Mouse (Mus musculus): ENCODE data around the gene Limd1. TPM values are rescaled to one million over a fixed set of nuclear protein-coding genes. Genes with fewer than 3 reads are reported as not detected.
A peak's percentile ranks its signal among the peaks of the same experiment; 100 is the strongest.

The Limd1 gene
- polyA plus RNA-seq, 1 experiment from 2014 or later: 62.1 TPM

- Histone ChIP-seq H3K9me3 (ENCODE audit: control insufficient read depth, low read length) (no peaks in the 10 kb centered on the region), H3K27ac (ENCODE audit: low read depth) (no peak overlapping the region), H3K36me3 (ENCODE audit: control insufficient read depth, insufficient read depth, low read length) (peaks cover 38% of the 10 kb centered on the region), H3K27me3 (replicated peaks; ENCODE audit: control insufficient read depth, insufficient read depth, low read length) (no peaks in the 10 kb centered on the region), H3K4me2 (ENCODE audit: low read length) (no peak overlapping the region), H3K9ac (ENCODE audit: low read length) (no peak overlapping the region), H3K4me3 (ENCODE audit: low read depth, low read length) (no peak overlapping the region), H3K4me1 (replicated peaks; ENCODE audit: control insufficient read depth, insufficient read depth, low read length) (peaks cover 29% of the 10 kb centered on the region)
- ATAC-seq (replicated peaks; ENCODE audit: low FRiP score, low TSS enrichment, low read depth) (no peak), DNase-seq (ENCODE audit: low spot score) (no peak)
- 82% methylated on average over 5 of the region's 5 CpGs for WGBS
Measured at GRCm38 (mm10) chr9:123503171-123503834, 24.8 kb downstream of the Limd1 start.

- Histone ChIP-seq H3K9ac (ENCODE audit: low read length) (no peak overlapping the region), H3K36me3 (ENCODE audit: control insufficient read depth, insufficient read depth, low read length) (peaks cover 38% of the 10 kb centered on the region), H3K4me1 (replicated peaks; ENCODE audit: control insufficient read depth, insufficient read depth, low read length) (peaks cover 29% of the 10 kb centered on the region), H3K27ac (ENCODE audit: low read depth) (no peak overlapping the region), H3K4me2 (ENCODE audit: low read length) (no peak overlapping the region), H3K9me3 (ENCODE audit: control insufficient read depth, low read length) (no peaks in the 10 kb centered on the region), H3K4me3 (ENCODE audit: low read depth, low read length) (no peak overlapping the region), H3K27me3 (replicated peaks; ENCODE audit: control insufficient read depth, insufficient read depth, low read length) (no peaks in the 10 kb centered on the region)
- 21% methylated on average over 2 of the region's 2 CpGs for WGBS
- DNase-seq (ENCODE audit: low spot score) (no peak), ATAC-seq (replicated peaks; ENCODE audit: low FRiP score, low TSS enrichment, low read depth) (peak; percentile 62; the same call in 1 of the 2 replicates)
Measured at GRCm38 (mm10) chr9:123504325-123504724, 25.8 kb downstream of the Limd1 start.

- 23% methylated on average over 1 of the region's 1 CpGs for WGBS
- Histone ChIP-seq H3K4me1 (replicated peaks; ENCODE audit: control insufficient read depth, insufficient read depth, low read length) (peaks cover 29% of the 10 kb centered on the region), H3K9ac (ENCODE audit: low read length) (no peak overlapping the region), H3K27ac (ENCODE audit: low read depth) (peak overlapping the region; percentile 69; the same call in 1 of the 2 replicates), H3K4me3 (ENCODE audit: low read depth, low read length) (no peak overlapping the region), H3K4me2 (ENCODE audit: low read length) (peak overlapping the region; percentile 9; the same call in 1 of the 2 replicates), H3K9me3 (ENCODE audit: control insufficient read depth, low read length) (no peaks in the 10 kb centered on the region), H3K36me3 (ENCODE audit: control insufficient read depth, insufficient read depth, low read length) (peaks cover 36% of the 10 kb centered on the region), H3K27me3 (replicated peaks; ENCODE audit: control insufficient read depth, insufficient read depth, low read length) (no peaks in the 10 kb centered on the region)
- ATAC-seq (replicated peaks; ENCODE audit: low FRiP score, low TSS enrichment, low read depth) (0 out of 2 replicates have a peak, but pooled peaks have one; percentile 9), DNase-seq (ENCODE audit: low spot score) (no peak)
Measured at GRCm38 (mm10) chr9:123505598-123505997, 27.1 kb downstream of the Limd1 start.

- Histone ChIP-seq H3K36me3 (ENCODE audit: control insufficient read depth, insufficient read depth, low read length) (peaks cover 36% of the 10 kb centered on the region), H3K4me3 (ENCODE audit: low read depth, low read length) (no peak overlapping the region), H3K4me2 (ENCODE audit: low read length) (no peak overlapping the region), H3K4me1 (replicated peaks; ENCODE audit: control insufficient read depth, insufficient read depth, low read length) (peaks cover 29% of the 10 kb centered on the region), H3K27me3 (replicated peaks; ENCODE audit: control insufficient read depth, insufficient read depth, low read length) (no peaks in the 10 kb centered on the region), H3K9ac (ENCODE audit: low read length) (no peak overlapping the region), H3K27ac (ENCODE audit: low read depth) (peak overlapping the region; percentile 76), H3K9me3 (ENCODE audit: control insufficient read depth, low read length) (no peaks in the 10 kb centered on the region)
- ATAC-seq (replicated peaks; ENCODE audit: low FRiP score, low TSS enrichment, low read depth): peak; percentile 62; the same call in 1 of the 2 replicates
- WGBS: 33% methylated on average over 4 of the region's 4 CpGs
- no peak for DNase-seq (ENCODE audit: low spot score)
Measured at GRCm38 (mm10) chr9:123506270-123507146, 28.0 kb downstream of the Limd1 start.

- Histone ChIP-seq H3K4me1 (replicated peaks; ENCODE audit: control insufficient read depth, insufficient read depth, low read length) (peaks cover 29% of the 10 kb centered on the region), H3K9ac (ENCODE audit: low read length) (no peak overlapping the region), H3K27ac (ENCODE audit: low read depth) (peak overlapping the region; percentile 76), H3K4me2 (ENCODE audit: low read length) (no peak overlapping the region), H3K4me3 (ENCODE audit: low read depth, low read length) (no peak overlapping the region), H3K27me3 (replicated peaks; ENCODE audit: control insufficient read depth, insufficient read depth, low read length) (no peaks in the 10 kb centered on the region), H3K36me3 (ENCODE audit: control insufficient read depth, insufficient read depth, low read length) (peaks cover 40% of the 10 kb centered on the region), H3K9me3 (ENCODE audit: control insufficient read depth, low read length) (no peaks in the 10 kb centered on the region)
- ATAC-seq (replicated peaks; ENCODE audit: low FRiP score, low TSS enrichment, low read depth): no peak
- no peak for DNase-seq (ENCODE audit: low spot score)
- 92% methylated on average over 2 of the region's 2 CpGs for WGBS
Measured at GRCm38 (mm10) chr9:123507380-123507779, 28.9 kb downstream of the Limd1 start.

GRCm38 (mm10) chr9:123508986-123509385 lies 30.5 kb downstream of the Limd1 start:
- Histone ChIP-seq H3K9ac (ENCODE audit: low read length) (no peak overlapping the region), H3K4me3 (ENCODE audit: low read depth, low read length) (no peak overlapping the region), H3K4me2 (ENCODE audit: low read length) (no peak overlapping the region), H3K27ac (ENCODE audit: low read depth) (no peak overlapping the region), H3K36me3 (ENCODE audit: control insufficient read depth, insufficient read depth, low read length) (peaks cover 37% of the 10 kb centered on the region), H3K9me3 (ENCODE audit: control insufficient read depth, low read length) (no peaks in the 10 kb centered on the region), H3K4me1 (replicated peaks; ENCODE audit: control insufficient read depth, insufficient read depth, low read length) (peaks cover 28% of the 10 kb centered on the region), H3K27me3 (replicated peaks; ENCODE audit: control insufficient read depth, insufficient read depth, low read length) (no peaks in the 10 kb centered on the region)
- DNase-seq (ENCODE audit: low spot score) (no peak), ATAC-seq (replicated peaks; ENCODE audit: low FRiP score, low TSS enrichment, low read depth) (no peak)
- WGBS: 83% methylated on average over 2 of the region's 2 CpGs

DNA sequence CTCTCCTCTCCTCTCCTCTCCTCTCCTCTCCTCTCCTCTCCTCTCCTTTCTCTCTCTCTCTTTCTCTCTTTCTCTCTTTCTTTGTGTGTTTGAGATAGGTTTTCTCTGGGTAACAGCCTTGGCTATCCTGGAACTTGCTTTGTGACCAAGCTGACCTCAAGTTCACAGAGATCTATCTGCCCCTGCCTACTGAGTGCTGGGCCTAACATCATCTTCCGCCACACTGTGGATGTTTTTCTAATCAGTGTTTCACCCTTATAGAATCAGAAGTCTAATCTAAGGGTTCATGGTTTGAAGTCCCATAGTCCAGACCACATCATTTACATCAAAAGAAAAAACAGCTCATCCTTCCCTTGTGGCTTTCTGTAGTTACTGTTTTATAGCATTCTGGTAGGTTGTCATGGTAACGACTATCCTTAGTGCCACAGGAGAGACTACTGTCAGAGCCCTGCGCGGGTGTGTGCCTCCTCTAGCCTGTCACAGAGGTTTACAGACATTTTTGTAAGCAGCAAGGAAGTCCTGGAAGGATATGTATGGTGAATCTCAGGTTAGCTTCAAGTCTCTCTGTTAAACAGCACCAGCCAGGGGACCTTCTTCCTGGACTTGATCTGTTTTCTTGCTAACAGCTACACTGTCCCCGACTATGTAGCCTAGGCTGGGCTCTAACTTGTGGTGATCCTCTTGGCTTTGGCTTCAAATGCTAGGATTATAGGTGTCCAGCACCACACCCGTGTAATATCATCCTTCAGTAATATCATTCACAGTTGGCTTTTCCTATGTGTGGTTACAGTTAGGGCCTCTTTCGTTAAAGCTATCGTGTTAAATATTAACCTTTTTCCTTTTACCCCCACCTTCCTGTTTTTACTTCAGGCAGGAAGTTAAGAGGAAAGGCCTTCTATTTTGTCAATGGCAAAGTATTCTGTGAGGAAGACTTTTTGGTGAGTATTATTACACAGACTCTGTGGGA lies 31.4 kb downstream of the Limd1 start:
- Histone ChIP-seq H3K4me2 (ENCODE audit: low read length) (no peak overlapping the region), H3K9ac (ENCODE audit: low read length) (no peak overlapping the region), H3K36me3 (ENCODE audit: control insufficient read depth, insufficient read depth, low read length) (peaks cover 37% of the 10 kb centered on the region), H3K27ac (ENCODE audit: low read depth) (no peak overlapping the region), H3K4me3 (ENCODE audit: low read depth, low read length) (no peak overlapping the region), H3K4me1 (replicated peaks; ENCODE audit: control insufficient read depth, insufficient read depth, low read length) (peaks cover 19% of the 10 kb centered on the region), H3K27me3 (replicated peaks; ENCODE audit: control insufficient read depth, insufficient read depth, low read length) (no peaks in the 10 kb centered on the region), H3K9me3 (ENCODE audit: control insufficient read depth, low read length) (no peaks in the 10 kb centered on the region)
- DNase-seq (ENCODE audit: low spot score) (no peak), ATAC-seq (replicated peaks; ENCODE audit: low FRiP score, low TSS enrichment, low read depth) (0 out of 2 replicates have a peak, but pooled peaks have one; percentile 36)
- WGBS: 60% methylated on average over 8 of the region's 8 CpGs

GRCm38 (mm10) chr9:123510926-123511325 lies 32.4 kb downstream of the Limd1 start:
- Histone ChIP-seq H3K27ac (ENCODE audit: low read depth) (no peak overlapping the region), H3K4me2 (ENCODE audit: low read length) (no peak overlapping the region)

More at GRCm38 (mm10) chr9:123510926-123511325, 32.4 kb downstream of the Limd1 start:
- Histone ChIP-seq H3K27me3 (replicated peaks; ENCODE audit: control insufficient read depth, insufficient read depth, low read length) (no peaks in the 10 kb centered on the region), H3K4me1 (replicated peaks; ENCODE audit: control insufficient read depth, insufficient read depth, low read length) (peaks cover 9% of the 10 kb centered on the region), H3K9ac (ENCODE audit: low read length) (no peak overlapping the region), H3K9me3 (ENCODE audit: control insufficient read depth, low read length) (no peaks in the 10 kb centered on the region), H3K4me3 (ENCODE audit: low read depth, low read length) (no peak overlapping the region), H3K36me3 (ENCODE audit: control insufficient read depth, insufficient read depth, low read length) (peaks cover 37% of the 10 kb centered on the region)
- DNase-seq (ENCODE audit: low spot score): no peak
- ATAC-seq (replicated peaks; ENCODE audit: low FRiP score, low TSS enrichment, low read depth): no peak
- WGBS: 88% methylated on average over 5 of the region's 5 CpGs

All from intestine, embryonic 14.5 days (tissue).